9 mouse cellular contexts compared by ENCODE assay signal in the genomic region with DNA sequence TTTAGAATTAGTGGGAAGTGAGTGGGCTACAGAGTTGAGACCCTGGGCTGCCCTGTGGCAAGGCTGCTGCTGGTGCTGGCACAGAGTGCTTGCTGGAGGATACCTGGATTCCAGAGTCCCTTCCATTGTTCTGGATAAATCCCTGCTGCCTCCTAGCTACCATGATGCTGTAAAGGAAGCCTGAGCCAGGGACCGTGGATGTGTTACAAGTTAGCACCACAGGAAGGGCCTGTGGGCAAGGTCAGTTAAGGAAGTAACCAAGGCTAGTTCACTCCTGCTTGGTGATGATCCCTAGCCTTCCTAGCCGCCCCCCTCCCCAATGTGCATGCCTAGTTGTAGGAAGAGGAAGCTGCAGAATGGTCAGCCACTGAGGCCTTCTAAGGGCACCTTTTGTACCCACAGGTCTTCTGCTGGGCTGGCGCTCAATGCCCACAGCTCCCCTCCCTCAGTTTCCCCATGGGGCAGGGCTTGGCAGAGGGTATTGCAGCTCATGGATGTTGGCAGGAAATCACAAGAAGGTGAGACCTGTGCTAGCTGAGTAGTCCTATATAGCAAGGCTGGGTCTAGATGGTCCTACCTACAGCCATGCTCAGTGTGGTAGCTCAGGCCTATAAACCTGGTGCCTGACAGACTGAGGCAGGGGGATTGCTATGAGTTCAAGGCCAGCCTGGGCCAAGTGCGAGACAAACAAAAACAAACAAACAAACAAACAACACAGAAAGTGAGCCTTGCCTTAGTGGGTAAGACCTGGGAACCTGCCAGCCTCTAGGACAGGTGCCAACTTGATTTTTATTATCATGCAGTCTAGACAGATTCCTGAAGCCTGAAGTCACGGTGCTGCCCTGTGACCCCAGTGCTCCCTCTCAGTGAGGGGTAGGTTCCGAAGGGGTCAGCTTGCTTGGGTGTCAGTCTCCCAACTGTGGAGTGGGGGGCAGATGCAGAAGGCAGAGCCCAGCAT. TPM values are rescaled to one million over a fixed set of nuclear protein-coding genes. Genes with fewer than 3 reads are reported as not detected.
A peak's percentile ranks its signal among the peaks of the same experiment; 100 is the strongest.
DNase-seq lines count a peak whose midpoint lies in the region; ATAC-seq and TF ChIP-seq lines count a peak whose summit lies in the region.
"Had no signal": no experiment of that assay in that cellular context is flagged by ENCODE, and none has a peak within 500 bp of the region (broad histone marks: within the 10 kb centered on the region; RNA-seq: fewer than 3 reads in every experiment).

No protein-coding gene starts in this region.

- peaks cover 12% of the 10 kb centered on the region; the same call in 1 of the 2 replicates for H3K4me1 ChIP-seq in spleen, adult 2 months (ENCODE audit: control insufficient read depth, insufficient read depth, insufficient read length)
- H3K4me1 ChIP-seq in kidney, postnatal 0 days (replicated peaks; ENCODE audit: insufficient read depth, low read length), result peaks cover 33% of the 10 kb centered on the region

- no peak overlapping the region for H3K4me2 ChIP-seq in kidney, postnatal 0 days (ENCODE audit: low read length)

- WGBS in spleen, adult 2 months, result 78% methylated on average over 6 of the region's 6 CpGs
- WGBS in kidney, postnatal 0 days, result 62% methylated on average over 6 of the region's 6 CpGs

- peak; percentile 70 to 72 for DNase-seq in cerebellum, postnatal 10 days
- no peak for DNase-seq in cerebellum, adult 8-10 months
- no peak for DNase-seq in spleen, adult 2 months (ENCODE audit: low read depth in 1 of 2, low spot score in 2 of 2)
- DNase-seq in spleen, postnatal 14 days (ENCODE audit: low spot score in 2 of 2), result no peak
- no peak for DNase-seq in kidney, postnatal 0 days (ENCODE audit: low spot score)
- DNase-seq in testis, postnatal 10 days (ENCODE audit: low spot score), result peak; percentile 76
- DNase-seq in MN1 (ENCODE audit: low spot score), result no peak

- TF ChIP-seq POLR2A in spleen, adult 2 months (IDR thresholded peaks at IDR 0.05; ENCODE audit: low read depth, low read length), result no peak

- no peaks in the 10 kb centered on the region for H3K9me3 ChIP-seq in kidney, postnatal 0 days (replicated peaks; ENCODE audit: low read length)

- no peak overlapping the region for H3K9ac ChIP-seq in kidney, postnatal 0 days (ENCODE audit: low read depth, low read length)

- H3K27me3 ChIP-seq in spleen, adult 2 months (ENCODE audit: control insufficient read depth, insufficient read depth, low read length), result no peaks in the 10 kb centered on the region
- H3K27me3 ChIP-seq in kidney, postnatal 0 days (ENCODE audit: insufficient read depth, low read length), result no peaks in the 10 kb centered on the region

- ATAC-seq in kidney, postnatal 0 days (replicated peaks; ENCODE audit: low FRiP score, low read depth), result no peak
- ATAC-seq in inflammation-experienced regulatory T-cells, adult 6 months, result no peak

- H3K27ac ChIP-seq in spleen, adult 2 months (ENCODE audit: insufficient read depth, low read length), result peak overlapping the region; percentile 31; the same call in 1 of the 2 replicates
- H3K27ac ChIP-seq in kidney, postnatal 0 days, result peak overlapping the region; percentile 78; the same call in 1 of the 2 replicates

- H3K36me3 ChIP-seq in spleen, adult 2 months (ENCODE audit: control insufficient read depth, insufficient read depth, low read length), result no peaks in the 10 kb centered on the region
- H3K36me3 ChIP-seq in kidney, postnatal 0 days (ENCODE audit: insufficient read depth, low read length), result no peaks in the 10 kb centered on the region

- no peak for TF ChIP-seq CTCF in spleen, adult 2 months (IDR thresholded peaks at IDR 0.05; ENCODE audit: extremely low read depth, insufficient read depth, insufficient read length, insufficient replicate concordance)
- TF ChIP-seq CTCF in kidney, postnatal 0 days (IDR thresholded peaks at IDR 0.05; ENCODE audit: low read depth), result no peak

- H3K4me3 ChIP-seq in spleen, adult 2 months (ENCODE audit: extremely low read depth, insufficient read depth, insufficient read length), result no peak overlapping the region
- no peak overlapping the region for H3K4me3 ChIP-seq in kidney, postnatal 0 days (replicated peaks; ENCODE audit: low read depth, low read length)

RNA-seq across cellular contexts. Expression of a gene that starts 20.3 kb away (rescaled TPM):
- polyA plus RNA-seq in spleen, adult 2 months (2012; rRNA removed), result 6.3 and 6.8 TPM in 2 replicates
- polyA plus RNA-seq in kidney, postnatal 0 days (2015; fragmentation: Nextera tagmentation; extraction: Ambion mirVana), result 3.7 and 4.4 TPM in 2 replicates
- under 1 TPM in 2 of 3 experiments, not detected in 1; 0.24 to 0.26 TPM for polyA plus RNA-seq in inflammation-experienced regulatory T-cells, adult 6 months (2017; shearing (Covaris generic))

RNA-seq across cellular contexts. Expression of a gene that starts 22.6 kb away (rescaled TPM):
- 32.0 and 37.1 TPM in 2 replicates for polyA plus RNA-seq in spleen, adult 2 months (2012; rRNA removed)
- polyA plus RNA-seq in kidney, postnatal 0 days (2015; fragmentation: Nextera tagmentation; extraction: Ambion mirVana), result 109 and 125 TPM in 2 replicates
- polyA plus RNA-seq in inflammation-experienced regulatory T-cells, adult 6 months (2017; shearing (Covaris generic)), result 1 to 10 TPM in 2 of 3 experiments, under 1 TPM in 1; 0.52 to 5.5 (median 4.5) TPM

RNA-seq across cellular contexts. Expression of a gene that starts 57.7 kb away (rescaled TPM):
- 0.12 and 0.13 TPM in 2 replicates for polyA plus RNA-seq in spleen, adult 2 months (2012; rRNA removed)
- polyA plus RNA-seq in kidney, postnatal 0 days (2015; fragmentation: Nextera tagmentation; extraction: Ambion mirVana), result not detected in 2 replicates
- not detected for polyA plus RNA-seq in inflammation-experienced regulatory T-cells, adult 6 months (2017; shearing (Covaris generic))
- polyA plus RNA-seq: large intestine, adult 2 months had no signal

Comparison
In these comparisons a context has a peak if more than half of its experiments do, and no peak if none do; other contexts are left out.
1. DNase-seq: peak in cerebellum, postnatal 10 days (2 of 2) and testis, postnatal 10 days (single experiment); none in cerebellum, adult 8-10 months (single experiment), spleen, adult 2 months (0 of 2), spleen, postnatal 14 days (0 of 2), kidney, postnatal 0 days (single experiment) and MN1 (single experiment).